Mouse (Mus musculus): ENCODE measurements at regions not wholly inside any gene's neighbourhood (a gene's known extent, or its start where the extent isn't known, plus 50 kb on each side); places are given as distances from the start of the nearest gene placed in this dataset.
A peak's percentile ranks its signal among the peaks of the same experiment; 100 is the strongest.

DNA sequence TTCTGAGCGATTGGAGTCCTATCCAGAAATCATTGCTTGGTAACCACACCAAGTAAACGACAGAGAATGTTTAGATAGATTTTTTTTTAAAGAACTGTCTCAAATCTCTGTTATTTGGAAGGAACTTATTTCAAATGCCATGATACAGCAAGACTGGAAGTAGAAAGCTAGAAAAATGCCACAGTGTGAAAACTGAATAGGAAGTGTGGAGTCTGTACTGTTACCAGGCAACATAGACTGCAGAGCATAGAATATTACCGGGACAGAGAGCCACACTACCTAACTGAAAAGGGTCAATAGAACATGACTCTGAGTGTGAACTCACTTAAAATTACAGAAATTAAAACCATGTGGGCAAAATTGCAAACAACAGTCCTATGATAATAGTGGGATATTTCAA lies 52.4 kb upstream of the Adcy1 start:
- Histone ChIP-seq H3K9ac (ENCODE audit: low read depth, low read length) (no peak overlapping the region), H3K27ac (ENCODE audit: low read length) (no peak overlapping the region), H3K36me3 (ENCODE audit: control insufficient read depth, insufficient read depth, low read length) (no peaks in the 10 kb centered on the region), H3K9me3 (ENCODE audit: control insufficient read depth, low read length) (no peaks in the 10 kb centered on the region), H3K4me3 (ENCODE audit: low read length) (no peak overlapping the region), H3K4me2 (ENCODE audit: low read depth, low read length) (no peak overlapping the region), H3K27me3 (replicated peaks; ENCODE audit: control insufficient read depth, insufficient read depth, low read length) (no peaks in the 10 kb centered on the region), H3K4me1 (ENCODE audit: control insufficient read depth, insufficient read depth, low read length) (no peaks in the 10 kb centered on the region)
- WGBS: 75% methylated on average over 3 of the region's 3 CpGs
- no peak for ATAC-seq

DNA sequence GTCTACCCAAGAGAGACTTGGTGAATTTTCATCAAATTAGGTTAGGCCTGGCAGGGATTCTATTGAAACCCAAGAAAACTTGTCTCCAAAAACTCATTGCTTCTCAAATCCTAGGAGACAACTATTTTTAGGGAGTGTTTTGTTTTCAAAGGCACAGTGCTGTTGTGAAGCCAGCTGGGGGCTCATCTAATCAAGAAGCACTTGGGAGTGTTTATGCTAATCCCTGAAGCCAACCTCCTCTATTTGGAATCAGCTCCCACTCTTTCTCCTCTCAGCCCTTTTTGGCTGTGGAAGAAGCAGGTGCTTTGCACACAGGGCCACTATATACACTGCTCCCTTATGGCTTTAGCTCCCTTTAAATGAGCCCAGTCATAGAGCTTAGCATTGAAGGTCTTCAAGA lies 64.0 kb upstream of the Adcy1 start:
- no peak overlapping the region for H3K4me3 ChIP-seq (ENCODE audit: low read length)
- no peaks in the 10 kb centered on the region for H3K9me3 ChIP-seq (ENCODE audit: control insufficient read depth, low read length)
- H3K9ac ChIP-seq (ENCODE audit: low read depth, low read length): no peak overlapping the region
- no peaks in the 10 kb centered on the region for H3K36me3 ChIP-seq (ENCODE audit: control insufficient read depth, insufficient read depth, low read length)
- ATAC-seq: no peak
- no peak overlapping the region for H3K4me2 ChIP-seq (ENCODE audit: low read depth, low read length)
- H3K27me3 ChIP-seq (replicated peaks; ENCODE audit: control insufficient read depth, insufficient read depth, low read length): no peaks in the 10 kb centered on the region
- peaks cover 3% of the 10 kb centered on the region; the same call in 1 of the 2 replicates for H3K4me1 ChIP-seq (ENCODE audit: control insufficient read depth, insufficient read depth, low read length)
- no peak overlapping the region for H3K27ac ChIP-seq (ENCODE audit: low read length)

DNA sequence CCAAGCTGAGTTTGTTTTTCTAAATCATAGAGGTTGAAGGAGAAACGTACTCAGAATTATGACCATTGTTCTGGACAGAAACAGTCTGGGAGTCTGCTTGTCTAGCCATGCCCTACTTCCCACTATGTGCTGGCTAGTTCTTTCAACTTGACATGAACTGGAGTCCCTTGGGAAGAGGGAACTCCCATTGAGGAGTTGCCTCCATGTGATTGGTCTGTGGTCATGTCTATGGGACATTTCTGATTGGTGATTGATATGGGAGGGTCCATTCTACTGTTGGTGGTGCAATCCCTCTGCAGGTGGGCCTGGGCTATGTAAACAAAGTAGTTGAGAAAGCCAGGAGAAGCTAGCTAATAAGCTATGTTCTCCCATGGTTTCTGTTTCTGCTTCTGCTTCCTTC lies 64.5 kb upstream of the Adcy1 start:
- no peak for ATAC-seq

DNA sequence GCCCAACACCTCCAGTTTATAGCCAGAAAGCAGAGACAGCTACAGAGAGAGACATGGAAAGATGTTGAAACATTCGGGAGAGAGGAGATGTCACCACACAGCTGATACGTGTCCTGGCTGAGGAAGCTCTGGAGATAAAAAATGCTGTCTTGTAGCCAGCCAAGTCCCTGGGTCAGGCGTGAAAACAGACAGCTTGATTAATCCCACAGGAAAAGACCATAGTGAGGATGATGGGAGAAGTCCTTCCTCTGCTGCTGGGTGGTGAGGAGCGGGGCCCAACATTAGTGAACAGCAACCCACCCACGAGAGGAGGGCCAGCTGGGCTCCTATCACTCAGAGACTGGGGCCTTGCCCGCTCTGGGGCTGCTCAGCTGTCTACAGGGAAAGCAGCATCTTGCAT lies 65.8 kb upstream of the Adcy1 start:
- H3K36me3 ChIP-seq (ENCODE audit: control insufficient read depth, insufficient read depth, low read length): no peaks in the 10 kb centered on the region
- no peaks in the 10 kb centered on the region for H3K9me3 ChIP-seq (ENCODE audit: control insufficient read depth, low read length)
- H3K27ac ChIP-seq (ENCODE audit: low read length): no peak overlapping the region
- no peak overlapping the region for H3K4me3 ChIP-seq (ENCODE audit: low read length)
- H3K27me3 ChIP-seq (replicated peaks; ENCODE audit: control insufficient read depth, insufficient read depth, low read length): no peaks in the 10 kb centered on the region
- 53% methylated on average over 6 of the region's 6 CpGs for WGBS
- no peak overlapping the region for H3K4me2 ChIP-seq (ENCODE audit: low read depth, low read length)
- ATAC-seq: peak; percentile 44; the same call in 1 of the 2 replicates
- H3K4me1 ChIP-seq (ENCODE audit: control insufficient read depth, insufficient read depth, low read length): peaks cover 3% of the 10 kb centered on the region; the same call in 1 of the 2 replicates
- no peak overlapping the region for H3K9ac ChIP-seq (ENCODE audit: low read depth, low read length)

More for the DNA sequence above, 64.5 kb upstream of the Adcy1 start:
- no peak overlapping the region for H3K9ac ChIP-seq (ENCODE audit: low read depth, low read length)
- no peaks in the 10 kb centered on the region for H3K36me3 ChIP-seq (ENCODE audit: control insufficient read depth, insufficient read depth, low read length)
- H3K4me1 ChIP-seq (ENCODE audit: control insufficient read depth, insufficient read depth, low read length): peaks cover 3% of the 10 kb centered on the region; the same call in 1 of the 2 replicates
- H3K27me3 ChIP-seq (replicated peaks; ENCODE audit: control insufficient read depth, insufficient read depth, low read length): no peaks in the 10 kb centered on the region
- 77% methylated on average over 1 of the region's 1 CpGs for WGBS
- H3K27ac ChIP-seq (ENCODE audit: low read length): no peak overlapping the region
- H3K4me2 ChIP-seq (ENCODE audit: low read depth, low read length): no peak overlapping the region
- H3K9me3 ChIP-seq (ENCODE audit: control insufficient read depth, low read length): no peaks in the 10 kb centered on the region
- H3K4me3 ChIP-seq (ENCODE audit: low read length): no peak overlapping the region

DNA sequence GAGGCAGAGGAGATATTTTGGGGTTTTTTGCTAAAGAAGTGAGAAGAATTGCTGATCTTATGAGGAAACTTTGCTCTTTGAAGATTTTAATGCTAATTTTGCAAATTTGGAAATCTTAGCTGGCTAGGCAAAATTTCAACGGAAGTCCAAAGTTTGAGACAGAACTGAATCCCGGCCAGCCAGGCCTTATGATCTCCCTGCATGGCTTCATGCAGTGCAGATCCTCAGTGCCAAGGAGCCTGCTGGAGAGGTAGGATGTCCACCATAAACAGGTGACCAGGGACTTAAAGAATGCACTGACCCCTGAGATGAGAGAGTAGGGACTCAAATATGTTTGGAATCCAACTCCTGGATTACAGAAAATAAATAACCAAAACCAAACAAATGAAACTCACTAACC lies 69.6 kb upstream of the Adcy1 start:
- H3K4me2 ChIP-seq (ENCODE audit: low read depth, low read length): no peak overlapping the region
- 91% methylated on average over 2 of the region's 2 CpGs for WGBS
- ATAC-seq: no peak

DNA sequence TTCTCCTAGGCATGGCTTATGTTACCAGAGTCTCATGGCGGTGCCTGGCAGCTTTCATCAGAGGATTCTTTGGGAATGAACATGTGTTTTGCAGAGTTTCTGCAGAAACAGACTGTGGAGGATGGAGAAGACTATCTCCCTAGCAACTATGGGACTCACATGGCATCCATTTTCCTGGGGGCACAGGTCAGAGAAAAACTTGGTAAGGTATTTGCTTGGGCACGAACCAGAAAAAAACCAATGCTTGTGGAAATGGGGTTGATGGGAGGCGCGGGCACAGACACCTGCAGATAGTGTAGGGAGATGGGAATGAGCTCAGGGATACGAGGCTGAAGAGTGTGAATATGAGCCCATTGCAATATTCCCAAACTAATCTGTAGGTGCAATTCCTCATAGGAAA lies 71.7 kb upstream of the Adcy1 start:
- 89% methylated on average over 5 of the region's 5 CpGs for WGBS
- no peaks in the 10 kb centered on the region for H3K27me3 ChIP-seq (replicated peaks; ENCODE audit: control insufficient read depth, insufficient read depth, low read length)

More for the DNA sequence above, 69.6 kb upstream of the Adcy1 start:
- Histone ChIP-seq H3K27me3 (replicated peaks; ENCODE audit: control insufficient read depth, insufficient read depth, low read length) (no peaks in the 10 kb centered on the region), H3K4me3 (ENCODE audit: low read length) (no peak overlapping the region), H3K36me3 (ENCODE audit: control insufficient read depth, insufficient read depth, low read length) (no peaks in the 10 kb centered on the region), H3K4me1 (ENCODE audit: control insufficient read depth, insufficient read depth, low read length) (peaks cover 3% of the 10 kb centered on the region; the same call in 1 of the 2 replicates), H3K9me3 (ENCODE audit: control insufficient read depth, low read length) (no peaks in the 10 kb centered on the region), H3K9ac (ENCODE audit: low read depth, low read length) (no peak overlapping the region), H3K27ac (ENCODE audit: low read length) (no peak overlapping the region)

DNA sequence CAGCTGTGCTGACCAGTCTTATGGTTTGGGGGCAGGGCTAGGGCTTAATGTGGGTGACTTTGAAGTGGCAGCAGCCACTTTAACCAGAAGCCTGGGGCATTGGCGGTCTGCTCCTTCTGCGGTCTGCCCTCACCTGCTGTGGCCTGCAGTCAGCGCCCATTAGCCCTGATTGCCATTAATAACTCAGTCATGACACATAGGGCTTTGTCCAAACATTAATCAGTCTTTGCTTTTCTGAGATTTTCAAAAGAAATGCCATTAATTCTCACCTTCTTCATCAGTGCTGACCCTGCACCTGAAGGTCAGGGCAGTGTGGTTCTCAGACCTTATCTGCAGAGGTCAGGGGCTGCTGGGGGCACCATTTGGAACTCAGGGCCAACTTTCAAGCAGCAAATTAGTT lies 72.6 kb upstream of the Adcy1 start:
- Histone ChIP-seq H3K9ac (ENCODE audit: low read depth, low read length) (no peak overlapping the region), H3K9me3 (ENCODE audit: control insufficient read depth, low read length) (no peaks in the 10 kb centered on the region), H3K27me3 (replicated peaks; ENCODE audit: control insufficient read depth, insufficient read depth, low read length) (no peaks in the 10 kb centered on the region), H3K36me3 (ENCODE audit: control insufficient read depth, insufficient read depth, low read length) (no peaks in the 10 kb centered on the region), H3K4me3 (ENCODE audit: low read length) (no peak overlapping the region), H3K27ac (ENCODE audit: low read length) (no peak overlapping the region), H3K4me1 (ENCODE audit: control insufficient read depth, insufficient read depth, low read length) (no peaks in the 10 kb centered on the region; the same call in 1 of the 2 replicates), H3K4me2 (ENCODE audit: low read depth, low read length) (no peak overlapping the region)
- 58% methylated on average over 3 of the region's 3 CpGs for WGBS
- no peak for ATAC-seq

More for the DNA sequence above, 71.7 kb upstream of the Adcy1 start:
- no peak overlapping the region for H3K4me2 ChIP-seq (ENCODE audit: low read depth, low read length)
- no peaks in the 10 kb centered on the region; the same call in 1 of the 2 replicates for H3K4me1 ChIP-seq (ENCODE audit: control insufficient read depth, insufficient read depth, low read length)
- no peak overlapping the region for H3K27ac ChIP-seq (ENCODE audit: low read length)
- no peak overlapping the region for H3K4me3 ChIP-seq (ENCODE audit: low read length)
- no peak for ATAC-seq
- H3K36me3 ChIP-seq (ENCODE audit: control insufficient read depth, insufficient read depth, low read length): no peaks in the 10 kb centered on the region
- H3K9ac ChIP-seq (ENCODE audit: low read depth, low read length): no peak overlapping the region
- H3K9me3 ChIP-seq (ENCODE audit: control insufficient read depth, low read length): no peaks in the 10 kb centered on the region

DNA sequence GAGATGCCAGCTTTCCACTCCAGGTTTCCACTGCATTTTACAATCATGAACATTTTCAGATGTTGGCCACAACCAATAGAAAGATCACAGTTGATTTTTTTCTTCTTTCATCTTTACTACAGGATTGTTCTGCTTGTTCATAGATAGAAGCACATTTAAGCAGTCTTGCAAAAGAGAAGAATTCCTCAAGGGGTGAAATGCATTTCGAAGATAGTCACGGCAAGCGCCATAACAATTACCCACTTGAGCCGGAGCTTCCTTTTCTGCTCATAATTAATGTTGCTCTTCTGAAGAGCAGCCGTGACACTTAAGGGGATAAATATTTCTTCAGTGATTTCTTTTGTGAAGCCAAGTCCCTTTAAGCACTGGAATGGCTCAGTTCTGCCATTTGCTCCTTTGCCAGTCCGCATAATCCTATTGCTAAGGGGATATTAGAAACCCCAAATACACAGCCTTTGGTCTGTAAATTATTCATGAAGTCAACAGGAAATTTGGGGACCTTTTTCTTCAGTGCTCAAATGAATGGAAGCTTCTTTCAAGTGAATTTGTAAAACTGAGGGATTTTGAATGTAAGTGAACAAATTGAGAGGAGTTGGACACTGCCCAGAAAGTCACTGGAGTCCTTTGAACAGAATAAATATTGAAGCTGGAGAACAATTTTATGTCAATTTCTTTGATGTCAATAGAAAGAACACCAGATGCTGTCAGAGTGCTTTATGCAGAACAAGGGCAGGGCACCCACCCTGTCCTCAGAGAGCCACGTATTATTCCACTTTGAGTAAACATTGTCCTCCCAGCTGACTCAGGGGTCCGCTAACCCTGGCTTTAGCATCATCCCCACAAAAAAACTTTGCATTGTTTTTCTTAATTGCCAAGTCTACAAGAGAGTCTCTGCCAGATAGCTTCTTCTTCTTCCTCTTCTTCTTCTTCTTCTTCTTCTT lies 74.1 kb upstream of the Adcy1 start:
- Histone ChIP-seq H3K4me1 (ENCODE audit: control insufficient read depth, insufficient read depth, low read length) (no peaks in the 10 kb centered on the region; the same call in 1 of the 2 replicates), H3K9ac (ENCODE audit: low read depth, low read length) (no peak overlapping the region), H3K4me2 (ENCODE audit: low read depth, low read length) (no peak overlapping the region), H3K27ac (ENCODE audit: low read length) (no peak overlapping the region), H3K27me3 (replicated peaks; ENCODE audit: control insufficient read depth, insufficient read depth, low read length) (no peaks in the 10 kb centered on the region), H3K36me3 (ENCODE audit: control insufficient read depth, insufficient read depth, low read length) (no peaks in the 10 kb centered on the region), H3K4me3 (ENCODE audit: low read length) (no peak overlapping the region), H3K9me3 (ENCODE audit: control insufficient read depth, low read length) (no peaks in the 10 kb centered on the region)
- WGBS: 54% methylated on average over 8 of the region's 8 CpGs
- ATAC-seq: no peak

DNA sequence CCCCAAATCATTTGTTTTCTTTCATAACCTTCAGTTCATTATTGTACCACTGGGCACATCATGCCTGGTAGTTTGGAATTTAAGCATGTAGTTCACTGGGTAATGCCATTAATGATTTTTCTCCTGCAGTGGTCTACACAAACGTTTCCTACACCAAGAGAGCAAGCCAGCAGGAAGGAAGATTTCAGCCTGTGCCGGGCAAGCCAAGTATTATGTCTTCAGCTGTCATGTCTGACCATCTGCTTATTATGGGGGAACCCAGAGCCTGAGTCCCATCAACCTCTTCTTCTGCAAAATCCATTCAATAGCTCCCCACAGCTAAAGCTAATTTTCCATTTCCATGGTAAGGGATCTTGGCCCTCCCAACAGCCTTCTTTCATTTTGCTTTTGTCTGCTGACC lies 75.3 kb upstream of the Adcy1 start:
- H3K9ac ChIP-seq (ENCODE audit: low read depth, low read length): no peak overlapping the region
- WGBS: 51% methylated on average over 2 of the region's 2 CpGs
- ATAC-seq: no peak

More for the DNA sequence above, 75.3 kb upstream of the Adcy1 start:
- Histone ChIP-seq H3K9me3 (ENCODE audit: control insufficient read depth, low read length) (no peaks in the 10 kb centered on the region), H3K4me2 (ENCODE audit: low read depth, low read length) (no peak overlapping the region), H3K27ac (ENCODE audit: low read length) (no peak overlapping the region), H3K4me3 (ENCODE audit: low read length) (no peak overlapping the region), H3K27me3 (replicated peaks; ENCODE audit: control insufficient read depth, insufficient read depth, low read length) (no peaks in the 10 kb centered on the region), H3K4me1 (ENCODE audit: control insufficient read depth, insufficient read depth, low read length) (no peaks in the 10 kb centered on the region), H3K36me3 (ENCODE audit: control insufficient read depth, insufficient read depth, low read length) (no peaks in the 10 kb centered on the region)

All from intestine, embryonic 16.5 days (tissue).